Mouse (Mus musculus) limb, embryonic 11.5 days (tissue): ENCODE measurements at regions not wholly inside any gene's neighbourhood (a gene's known extent, or its start where the extent isn't known, plus 50 kb on each side); places are given as distances from the start of the nearest gene placed in this dataset.

ENCODE experiments used
- ATAC-seq: fragments of 200-750 bp; cut with Nextera tagmentation; 2 replicates; pipeline ENCODE4 v1.8.0; 2017; ENCODE audit warnings: low read depth; ENCODE audit not compliant: insufficient number of reproducible peaks, low FRiP score, low TSS enrichment
- DNase-seq: peaks from one replicate; pipeline ENCODE4 v3.0.0-alpha.2; 2015; ENCODE audit warnings: low spot score
- H3K27ac ChIP-seq: fragments of 300-500 bp; sonication (generic); replicated peaks from 2 replicates; pipeline ENCODE4 v1.5.1; 2014; ENCODE audit warnings: low read depth, mild to moderate bottlenecking, low read length
- H3K27me3 ChIP-seq: fragments of 300-500 bp; sonication (generic); 2 replicates; pipeline ENCODE4 v1.6.1; 2014; ENCODE audit warnings: mild to moderate bottlenecking, low read length, mixed read lengths; ENCODE audit not compliant: control insufficient read depth, insufficient read depth
- H3K36me3 ChIP-seq: fragments of 300-500 bp; sonication (generic); 2 replicates; pipeline ENCODE4 v1.6.1; 2014; ENCODE audit warnings: mild to moderate bottlenecking, low read length, moderate library complexity, mixed read lengths; ENCODE audit not compliant: control insufficient read depth, insufficient read depth
- H3K4me1 ChIP-seq: fragments of 300-500 bp; sonication (generic); 2 replicates; pipeline ENCODE4 v1.6.1; 2014; ENCODE audit warnings: low read length, mixed read lengths; ENCODE audit not compliant: control insufficient read depth, insufficient read depth
- H3K4me2 ChIP-seq: fragments of 300-500 bp; sonication (generic); 2 replicates; pipeline ENCODE4 v1.6.1; 2014; ENCODE audit warnings: low read depth, mild to moderate bottlenecking, moderate library complexity; ENCODE audit not compliant: severe bottlenecking
- H3K4me3 ChIP-seq: fragments of 300-500 bp; sonication (generic); 2 replicates; pipeline ENCODE4 v1.5.1; 2014; ENCODE audit warnings: low read depth, low read length
- H3K9ac ChIP-seq: fragments of 300-500 bp; sonication (generic); 2 replicates; pipeline ENCODE4 v1.6.1; 2014; ENCODE audit warnings: mild to moderate bottlenecking, low read length
- H3K9me3 ChIP-seq: fragments of 300-500 bp; sonication (generic); 2 replicates; pipeline ENCODE4 v1.6.1; 2016; ENCODE audit warnings: low read length; ENCODE audit not compliant: control insufficient read depth
- WGBS: fragments of 180-500 bp; shearing (Covaris S2); extraction: QIAGEN DNeasy Blood & Tissue Kit; methylation state at CpG from one replicate; pipeline ENCODE4 v1.1.7; 2014; 5-methylcytosine and 5-hydroxymethylcytosine counted together

- H3K4me3 ChIP-seq = no peak overlapping the region
- no peak for ATAC-seq
- H3K9ac ChIP-seq = no peak overlapping the region
- DNase-seq = no peak
- H3K27ac ChIP-seq = no peak overlapping the region
- no peak overlapping the region for H3K4me2 ChIP-seq
- 69% methylated on average over 10 of the region's 10 CpGs for WGBS
- no peaks in the 10 kb centered on the region for H3K4me1 ChIP-seq
- H3K27me3 ChIP-seq = no peaks in the 10 kb centered on the region
- H3K9me3 ChIP-seq = no peaks in the 10 kb centered on the region
- no peaks in the 10 kb centered on the region for H3K36me3 ChIP-seq
Measured at GRCm38 (mm10) chr6:50029895-50030515, 80.0 kb upstream of the Mpp6 start.

- Histone ChIP-seq H3K9me3 (no peaks in the 10 kb centered on the region), H3K27me3 (no peaks in the 10 kb centered on the region), H3K9ac (no peak overlapping the region), H3K4me3 (no peak overlapping the region), H3K36me3 (no peaks in the 10 kb centered on the region), H3K4me1 (no peaks in the 10 kb centered on the region), H3K4me2 (no peak overlapping the region), H3K27ac (no peak overlapping the region)
- no peak for ATAC-seq
- no peak for DNase-seq
- 81% methylated on average over 5 of the region's 5 CpGs for WGBS
Measured at GRCm38 (mm10) chr6:50031356-50031755, 78.7 kb upstream of the Mpp6 start.

- H3K4me3 ChIP-seq = no peak overlapping the region
Measured at GRCm38 (mm10) chr6:50032894-50033595, 77.0 kb upstream of the Mpp6 start.

GRCm38 (mm10) chr6:50037614-50038013, 72.4 kb upstream of the Mpp6 start:
- no peak overlapping the region for H3K4me2 ChIP-seq
- H3K9ac ChIP-seq = no peak overlapping the region
- ATAC-seq = no peak
- no peaks in the 10 kb centered on the region for H3K9me3 ChIP-seq
- DNase-seq = no peak
- no peak overlapping the region for H3K27ac ChIP-seq
- H3K4me3 ChIP-seq = no peak overlapping the region
- H3K27me3 ChIP-seq = no peaks in the 10 kb centered on the region
- H3K4me1 ChIP-seq = no peaks in the 10 kb centered on the region
- H3K36me3 ChIP-seq = no peaks in the 10 kb centered on the region
- WGBS = 57% methylated on average over 4 of the region's 4 CpGs

More at GRCm38 (mm10) chr6:50032894-50033595, 77.0 kb upstream of the Mpp6 start:
- no peak overlapping the region for H3K9ac ChIP-seq
- no peaks in the 10 kb centered on the region for H3K27me3 ChIP-seq
- H3K4me2 ChIP-seq = no peak overlapping the region
- H3K4me1 ChIP-seq = no peaks in the 10 kb centered on the region
- no peak overlapping the region for H3K27ac ChIP-seq
- ATAC-seq = no peak
- no peaks in the 10 kb centered on the region for H3K36me3 ChIP-seq
- no peaks in the 10 kb centered on the region for H3K9me3 ChIP-seq
- no peak for DNase-seq
- 64% methylated on average over 15 of the region's 15 CpGs for WGBS

GRCm38 (mm10) chr6:50038369-50038768, 71.7 kb upstream of the Mpp6 start:
- Histone ChIP-seq H3K4me1 (no peaks in the 10 kb centered on the region), H3K9ac (no peak overlapping the region), H3K4me2 (no peak overlapping the region), H3K9me3 (no peaks in the 10 kb centered on the region), H3K4me3 (no peak overlapping the region), H3K27ac (no peak overlapping the region), H3K27me3 (no peaks in the 10 kb centered on the region), H3K36me3 (no peaks in the 10 kb centered on the region)
- DNase-seq (no peak), ATAC-seq (no peak)
- 66% methylated on average over 3 of the region's 3 CpGs for WGBS

- WGBS = 89% methylated on average over 10 of the region's 10 CpGs
- ATAC-seq (no peak), DNase-seq (no peak)
- no peaks in the 10 kb centered on the region for H3K4me1 ChIP-seq
- H3K9ac ChIP-seq = no peak overlapping the region
- no peak overlapping the region for H3K4me3 ChIP-seq
- no peak overlapping the region for H3K27ac ChIP-seq
- no peak overlapping the region for H3K4me2 ChIP-seq
- no peaks in the 10 kb centered on the region for H3K27me3 ChIP-seq
- H3K36me3 ChIP-seq = no peaks in the 10 kb centered on the region
- no peaks in the 10 kb centered on the region for H3K9me3 ChIP-seq
Measured at GRCm38 (mm10) chr6:50041044-50041443, 69.0 kb upstream of the Mpp6 start.

- no peaks in the 10 kb centered on the region for H3K9me3 ChIP-seq
- H3K4me2 ChIP-seq = no peak overlapping the region
- no peak overlapping the region for H3K4me3 ChIP-seq
- ATAC-seq (no peak), DNase-seq (no peak)
- H3K36me3 ChIP-seq = no peaks in the 10 kb centered on the region
- H3K9ac ChIP-seq = no peak overlapping the region
- no peaks in the 10 kb centered on the region for H3K4me1 ChIP-seq
- no peak overlapping the region for H3K27ac ChIP-seq
- WGBS = 61% methylated on average over 3 of the region's 3 CpGs
- H3K27me3 ChIP-seq = no peaks in the 10 kb centered on the region
Measured at GRCm38 (mm10) chr6:50042127-50042526, 67.9 kb upstream of the Mpp6 start.

GRCm38 (mm10) chr6:50044165-50044564, 65.9 kb upstream of the Mpp6 start:
- Histone ChIP-seq H3K9ac (no peak overlapping the region), H3K27me3 (no peaks in the 10 kb centered on the region), H3K4me2 (no peak overlapping the region), H3K4me3 (no peak overlapping the region), H3K36me3 (no peaks in the 10 kb centered on the region), H3K4me1 (no peaks in the 10 kb centered on the region), H3K9me3 (no peaks in the 10 kb centered on the region), H3K27ac (no peak overlapping the region)
- DNase-seq = no peak
- 74% methylated on average over 1 of the region's 1 CpGs for WGBS
- no peak for ATAC-seq
